Mouse (Mus musculus) 3T3-L1 (cell line): ENCODE measurements around the gene Pi4ka.

Experiments
- DNase-seq: peaks from one replicate; pipeline ENCODE4 v3.0.0-alpha.2; 2015; ENCODE audit warnings: low read depth, low spot score

The Pi4ka gene

DNA sequence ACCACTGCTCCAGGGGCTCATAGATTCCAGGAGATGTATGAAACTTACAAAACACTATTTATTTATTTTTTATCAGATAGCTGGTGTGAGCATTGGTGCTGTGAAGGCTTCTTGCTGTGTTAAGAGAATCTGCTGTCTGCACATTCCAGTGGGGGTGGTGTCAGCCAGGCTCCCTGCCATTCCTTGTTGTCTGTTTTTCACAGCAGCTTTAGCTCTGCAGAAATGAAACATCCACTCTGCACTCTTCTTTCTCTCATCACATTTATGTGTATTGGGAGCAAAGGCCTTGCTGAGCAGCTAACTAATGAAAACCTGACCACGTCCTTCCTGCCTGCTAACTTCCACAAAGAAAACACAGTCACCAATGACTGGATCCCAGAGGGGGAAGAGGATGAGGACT, 70.0 kb downstream of the Pi4ka start:
- no peak for DNase-seq

DNA sequence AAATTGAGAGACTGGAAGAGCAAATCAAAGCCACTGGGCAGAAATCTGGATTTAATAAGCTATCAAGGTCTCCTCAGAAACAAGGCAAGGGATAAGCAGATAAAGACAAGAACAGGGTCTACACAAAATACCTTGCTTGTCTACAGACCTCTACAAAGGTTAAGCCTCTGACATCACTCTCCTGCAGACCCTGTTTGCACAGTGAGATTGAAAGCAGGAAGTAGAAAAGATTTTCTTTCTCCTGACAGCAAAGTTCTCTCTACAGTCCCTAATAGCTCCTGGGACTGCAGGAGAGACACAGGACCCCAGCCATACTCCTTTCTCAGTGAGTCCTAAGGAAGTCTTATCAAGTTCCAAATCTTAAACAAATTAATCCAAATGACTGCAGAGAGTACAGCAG, 71.5 kb downstream of the Pi4ka start:
- DNase-seq = no peak

DNA sequence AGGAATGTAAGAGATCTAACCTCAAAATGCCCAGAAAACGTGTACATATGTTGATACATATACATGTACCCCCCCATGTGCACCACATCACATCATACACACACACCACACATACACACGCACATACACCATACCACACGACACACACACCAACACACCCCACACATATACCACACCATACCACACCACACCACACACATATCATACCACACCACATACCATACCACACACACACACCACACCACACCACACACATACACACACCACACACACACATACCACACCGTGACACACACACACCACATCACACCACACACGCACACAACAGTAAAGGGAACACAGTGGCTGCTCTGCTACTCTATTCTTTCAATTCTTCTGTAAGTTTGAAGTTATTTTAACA, 74.3 kb downstream of the Pi4ka start:
- DNase-seq = no peak

GRCm38 (mm10) chr16:17331116-17331515, 75.0 kb downstream of the Pi4ka start, which contains the start of gene Serpind1:
TSS of gene Serpind1 (plus strand) at chr16:17331371.
- no peak for DNase-seq

DNA sequence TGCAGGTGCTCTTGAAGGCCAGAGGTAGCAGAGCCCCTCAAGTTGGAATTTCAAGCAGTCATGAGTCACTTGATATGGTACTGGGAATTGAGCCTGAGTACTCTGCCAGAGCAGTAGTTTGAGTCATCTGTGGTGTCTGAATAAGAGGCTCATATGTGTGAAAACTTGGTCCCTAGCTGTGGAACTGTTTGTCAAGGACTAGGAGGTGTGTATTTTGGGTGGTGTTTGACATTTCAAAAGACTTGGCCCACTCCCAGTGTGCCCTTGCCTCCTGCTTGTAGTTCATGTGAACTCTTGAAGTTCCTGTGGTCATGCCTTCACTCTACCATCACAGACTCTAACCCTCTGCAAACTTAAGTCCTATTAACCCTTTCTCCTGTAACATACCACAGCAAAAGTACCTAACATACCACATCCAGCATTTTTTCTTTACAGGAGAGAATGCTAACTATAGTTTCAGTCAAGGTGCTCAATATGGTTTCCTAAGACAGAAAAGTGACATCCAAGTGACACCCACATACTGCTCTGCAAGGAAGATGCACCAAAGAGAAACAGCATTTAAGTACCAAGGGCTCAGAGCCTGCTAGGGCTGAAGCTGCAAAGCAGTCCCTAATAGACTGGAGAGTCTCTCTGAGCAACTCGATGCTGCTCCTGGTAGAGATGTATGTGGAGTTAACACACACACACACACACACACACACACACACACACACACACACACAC, 76.1 kb downstream of the Pi4ka start:
- peak; percentile 57 for DNase-seq

- no peak for DNase-seq
Measured at GRCm38 (mm10) chr16:17326064-17326463, 80.0 kb downstream of the Pi4ka start.

GRCm38 (mm10) chr16:17324745-17325144, 81.4 kb downstream of the Pi4ka start:
- no peak for DNase-seq

- no peak for DNase-seq
Measured at GRCm38 (mm10) chr16:17321481-17321880, 84.6 kb downstream of the Pi4ka start.

GRCm38 (mm10) chr16:17316554-17316953, 89.6 kb downstream of the Pi4ka start:
- peak; percentile 78 for DNase-seq

GRCm38 (mm10) chr16:17312531-17312930, 93.6 kb downstream of the Pi4ka start:
- DNase-seq = no peak

DNA sequence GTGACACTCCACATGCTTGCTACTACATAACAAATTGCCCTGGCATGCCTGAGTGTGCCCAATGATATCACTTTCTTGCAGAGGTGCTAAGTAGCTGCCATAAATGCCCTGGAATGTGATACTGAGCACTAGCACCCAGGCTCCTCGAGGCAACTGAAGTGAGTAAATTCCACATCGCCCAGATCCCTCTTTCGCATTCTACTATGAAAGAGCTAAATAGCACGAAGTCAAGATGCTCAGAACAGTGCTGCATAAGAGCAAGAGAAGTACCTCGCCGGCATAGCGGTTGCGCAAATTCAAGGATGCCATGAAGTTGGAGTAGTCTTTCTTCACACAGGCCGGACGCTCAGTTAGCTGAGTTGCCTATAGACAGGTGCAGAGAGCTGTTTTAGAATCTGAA, 97.1 kb downstream of the Pi4ka start:
- DNase-seq = no peak

DNA sequence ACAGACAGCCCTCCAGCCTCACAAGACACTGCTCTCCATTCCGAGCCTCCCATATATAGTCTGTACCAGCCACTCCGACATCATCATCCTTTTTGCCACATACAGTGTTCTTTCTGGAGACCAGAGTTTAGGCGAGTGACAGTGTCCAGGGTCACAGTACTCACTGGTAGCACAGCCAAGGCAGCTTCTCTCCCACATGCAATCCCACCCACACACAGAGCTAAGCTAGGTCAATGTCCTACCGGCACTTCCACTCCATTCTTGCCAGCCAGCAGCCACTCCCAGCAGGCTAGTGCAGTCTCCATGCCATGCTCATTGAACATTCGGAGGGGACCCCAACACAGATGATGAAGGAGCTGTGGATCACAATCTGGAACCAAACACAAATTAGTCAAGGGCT, 98.7 kb downstream of the Pi4ka start:
- no peak for DNase-seq

- no peak for DNase-seq
Measured at GRCm38 (mm10) chr16:17303521-17304245, 102.4 kb downstream of the Pi4ka start.

GRCm38 (mm10) chr16:17300818-17301217, 105.3 kb downstream of the Pi4ka start:
- DNase-seq = no peak

DNA sequence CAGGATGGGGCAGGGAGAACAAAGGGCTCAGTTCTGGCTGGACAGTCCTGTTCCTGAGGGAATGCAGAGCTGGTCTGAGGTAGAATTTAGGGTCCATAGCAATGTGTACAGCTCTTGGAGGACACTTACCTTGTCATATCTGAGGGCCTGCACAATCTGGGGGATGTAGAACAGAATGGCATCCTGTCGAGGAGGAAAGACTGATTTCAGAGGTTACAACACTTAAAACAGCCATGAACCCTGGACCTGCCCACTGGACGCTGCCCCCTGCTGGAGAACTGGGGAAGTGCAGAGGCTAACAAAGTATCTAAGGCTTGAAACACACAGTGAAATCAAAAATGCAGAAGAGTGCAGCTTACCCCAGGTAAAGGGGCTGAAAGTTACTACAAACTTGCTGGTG, 113.4 kb downstream of the Pi4ka start:
- DNase-seq = peak; percentile 82

DNA sequence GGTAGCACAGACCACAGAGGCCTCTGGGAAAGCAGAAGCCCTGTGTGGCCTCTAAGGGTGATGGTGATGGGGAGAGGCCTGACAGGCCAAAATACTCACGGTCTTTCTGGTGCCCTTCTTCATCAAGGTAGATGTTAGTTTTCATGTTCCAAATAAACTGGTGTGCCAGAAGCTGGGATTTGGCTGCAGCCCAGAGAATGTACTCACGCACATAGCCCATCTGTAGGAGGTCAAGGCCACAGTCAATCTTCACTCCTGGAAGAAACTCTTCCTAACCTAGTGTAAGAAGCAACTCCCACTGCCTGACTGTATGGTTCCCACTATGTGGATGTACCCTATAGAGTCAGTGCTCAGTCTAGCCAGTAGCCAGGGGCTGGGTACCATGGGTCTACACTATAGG, 115.1 kb downstream of the Pi4ka start:
- no peak for DNase-seq

- no peak for DNase-seq
Measured at GRCm38 (mm10) chr16:17287103-17287502, 119.0 kb downstream of the Pi4ka start.

GRCm38 (mm10) chr16:17283151-17283550, 123.0 kb downstream of the Pi4ka start:
- DNase-seq = no peak

GRCm38 (mm10) chr16:17280471-17280870, 125.6 kb downstream of the Pi4ka start:
- DNase-seq = no peak

- no peak for DNase-seq
Measured at GRCm38 (mm10) chr16:17277342-17278211, 128.5 kb downstream of the Pi4ka start.

DNA sequence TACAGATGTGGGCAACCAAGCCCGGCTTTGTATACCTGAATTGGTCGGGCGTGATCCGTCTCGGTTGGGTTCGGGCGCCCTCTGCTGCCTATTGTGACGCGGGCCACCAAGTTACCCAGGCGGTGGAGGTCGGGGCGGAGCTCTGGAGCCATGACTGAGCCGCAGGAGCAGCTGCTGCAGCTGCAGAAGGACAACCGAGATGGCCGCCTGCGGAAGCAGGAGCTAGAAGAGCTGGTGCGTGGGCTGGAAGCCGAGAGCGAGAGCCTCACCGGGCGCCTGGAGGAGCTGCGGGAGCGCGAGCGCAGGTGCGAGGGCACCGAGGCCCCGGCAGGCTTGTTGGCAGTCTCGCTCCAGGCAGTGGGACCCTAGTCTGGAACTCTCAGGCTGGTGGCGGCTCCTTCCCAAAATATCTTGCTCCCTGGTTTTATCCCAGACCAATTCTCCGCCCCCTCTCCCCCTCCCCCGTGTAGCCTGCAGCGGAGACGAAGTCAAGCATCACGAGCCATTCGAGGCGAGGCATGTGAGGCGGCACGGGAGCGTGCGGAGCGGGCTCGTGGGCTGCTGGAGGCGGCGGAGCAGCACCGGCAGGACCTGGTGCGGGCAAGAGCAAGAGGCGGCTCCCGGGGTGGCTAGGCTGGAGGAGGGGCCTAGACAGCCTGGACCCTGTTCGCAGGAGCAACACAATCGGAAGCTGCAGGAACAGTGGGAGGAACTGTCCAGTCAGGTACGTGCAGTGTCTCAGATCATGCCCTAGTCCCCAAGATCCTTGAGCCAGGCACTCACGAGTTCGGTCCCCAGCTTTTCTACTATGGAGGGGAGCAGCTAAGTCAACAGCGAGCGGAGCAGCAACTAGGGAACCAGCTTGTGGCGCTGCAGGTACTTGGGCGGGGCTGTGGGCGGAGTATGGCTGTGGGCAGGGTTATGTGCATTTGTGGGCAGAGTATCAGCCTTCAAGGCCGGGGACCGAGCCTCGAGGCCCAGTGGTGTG, 129.7 kb downstream of the Pi4ka start:
- DNase-seq = peak; percentile 94
